ENCODE assay signal across 10 mouse cellular contexts in the genomic region with DNA sequence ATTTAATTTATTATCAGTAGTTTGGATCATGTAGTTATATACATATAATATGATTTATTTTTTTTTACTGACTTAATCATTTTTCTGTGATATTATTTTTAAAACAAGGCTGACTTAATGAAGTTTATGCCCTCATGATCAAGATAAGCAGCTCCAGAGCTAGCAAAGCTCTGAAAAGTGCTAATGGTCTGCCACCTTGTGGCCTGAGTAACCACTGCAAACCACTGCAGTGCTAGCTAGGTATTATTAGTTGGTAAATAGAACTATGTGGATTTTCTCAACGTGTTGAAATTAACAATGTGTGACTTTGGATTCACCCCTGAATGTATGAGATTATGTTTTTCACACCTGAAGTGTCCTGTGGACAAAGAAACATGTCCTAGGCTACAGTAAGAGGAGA. TPM values are rescaled to one million over a fixed set of nuclear protein-coding genes. Genes with fewer than 3 reads are reported as not detected.
DNase-seq lines count a peak whose midpoint lies in the region; ATAC-seq and TF ChIP-seq lines count a peak whose summit lies in the region.
"Had no signal": no experiment of that assay in that cellular context is flagged by ENCODE, and none has a peak within 500 bp of the region (broad histone marks: within the 10 kb centered on the region; RNA-seq: fewer than 3 reads in every experiment).

No protein-coding gene starts in this region.

- TF ChIP-seq CTCF in heart, postnatal 0 days (IDR thresholded peaks at IDR 0.05; ENCODE audit: low read depth): peak; percentile 71
- peak; percentile 78 for TF ChIP-seq CTCF in lung, embryonic 14.5 days (IDR thresholded peaks at IDR 0.05; ENCODE audit: low read depth)

- H3K27ac ChIP-seq in heart, postnatal 0 days (ENCODE audit: low read depth): no peak overlapping the region
- no peak overlapping the region for H3K27ac ChIP-seq in heart, embryonic 12.5 days (ENCODE audit: poor library complexity, severe bottlenecking)
- H3K27ac ChIP-seq in lung, embryonic 14.5 days (ENCODE audit: low read depth): no peak overlapping the region
- H3K27ac ChIP-seq: stomach, embryonic 15.5 days had no signal

- no peak overlapping the region for H3K4me3 ChIP-seq in heart, postnatal 0 days (ENCODE audit: low read depth, low read length)
- H3K4me3 ChIP-seq in heart, embryonic 12.5 days: no peak overlapping the region
- H3K4me3 ChIP-seq in lung, embryonic 14.5 days (ENCODE audit: low read depth, low read length): no peak overlapping the region
- H3K4me3 ChIP-seq: stomach, embryonic 15.5 days had no signal

- no peak for TF ChIP-seq EP300 in heart, postnatal 0 days (IDR thresholded peaks at IDR 0.05; ENCODE audit: low read depth)

- WGBS in heart, postnatal 0 days: 2% methylated on average over 1 of the region's 1 CpGs
- WGBS in heart, embryonic 12.5 days: 8% methylated on average over 1 of the region's 1 CpGs
- whole genome bisulfite sequencing in lung, embryonic 14.5 days: 0% methylated on average over 1 of the region's 1 CpGs

- H3K9ac ChIP-seq in heart, postnatal 0 days (replicated peaks; ENCODE audit: low read depth, low read length): no peak overlapping the region
- H3K9ac ChIP-seq in heart, embryonic 12.5 days: no peak overlapping the region
- no peak overlapping the region for H3K9ac ChIP-seq in lung, embryonic 14.5 days
- H3K9ac ChIP-seq: stomach, embryonic 15.5 days had no signal

- ATAC-seq in heart, postnatal 0 days (ENCODE audit: insufficient read depth, low read depth): no peak
- ATAC-seq in heart, embryonic 12.5 days (ENCODE audit: insufficient number of reproducible peaks, low FRiP score): no peak
- no peak for ATAC-seq in lung, embryonic 14.5 days (ENCODE audit: insufficient read depth)

- no peaks in the 10 kb centered on the region for H3K4me1 ChIP-seq in heart, postnatal 0 days (ENCODE audit: control insufficient read depth, insufficient read depth)
- no peaks in the 10 kb centered on the region for H3K4me1 ChIP-seq in heart, embryonic 12.5 days (replicated peaks)
- no peaks in the 10 kb centered on the region for H3K4me1 ChIP-seq in lung, embryonic 14.5 days (ENCODE audit: insufficient read depth)
- H3K4me1 ChIP-seq: stomach, embryonic 15.5 days had no signal

- H3K36me3 ChIP-seq in heart, postnatal 0 days (replicated peaks; ENCODE audit: control insufficient read depth, insufficient read depth, low read length): no peaks in the 10 kb centered on the region
- no peaks in the 10 kb centered on the region for H3K36me3 ChIP-seq in heart, embryonic 12.5 days
- H3K36me3 ChIP-seq in lung, embryonic 14.5 days (ENCODE audit: insufficient read depth): no peaks in the 10 kb centered on the region
- H3K36me3 ChIP-seq: stomach, embryonic 15.5 days had no signal

- H3K27me3 ChIP-seq in heart, postnatal 0 days (ENCODE audit: control insufficient read depth, insufficient read depth, low read length): no peaks in the 10 kb centered on the region
- H3K27me3 ChIP-seq in heart, embryonic 12.5 days (replicated peaks): no peaks in the 10 kb centered on the region
- no peaks in the 10 kb centered on the region for H3K27me3 ChIP-seq in lung, embryonic 14.5 days (ENCODE audit: insufficient read depth, low read length)
- H3K27me3 ChIP-seq: stomach, embryonic 15.5 days had no signal

- no peak for DNase-seq in heart, postnatal 0 days (ENCODE audit: low spot score)
- DNase-seq in adrenal gland, postnatal 14 days: peak; percentile 56
- peak; percentile 35 to 49 for DNase-seq in frontal cortex, postnatal 36 days (ENCODE audit: low spot score in 2 of 2)
- peak; percentile 62 to 72 for DNase-seq in kidney, postnatal 25 days
- peak; percentile 88 for DNase-seq in lung, embryonic 14.5 days
- peak; percentile 70 to 74 for DNase-seq in right cerebral cortex, adult 2 months (ENCODE audit: low spot score in 2 of 2)
- DNase-seq in spleen, postnatal 10 days (ENCODE audit: low spot score in 2 of 2): no peak

- H3K4me2 ChIP-seq in heart, postnatal 0 days (ENCODE audit: low read depth, low read length): no peak overlapping the region
- H3K4me2 ChIP-seq in heart, embryonic 12.5 days: no peak overlapping the region
- no peak overlapping the region for H3K4me2 ChIP-seq in lung, embryonic 14.5 days
- H3K4me2 ChIP-seq: stomach, embryonic 15.5 days had no signal

- no peaks in the 10 kb centered on the region for H3K9me3 ChIP-seq in heart, postnatal 0 days (replicated peaks; ENCODE audit: control insufficient read depth, low read length)
- no peaks in the 10 kb centered on the region for H3K9me3 ChIP-seq in heart, embryonic 12.5 days (replicated peaks)
- H3K9me3 ChIP-seq in lung, embryonic 14.5 days (ENCODE audit: low read depth, low read length): no peaks in the 10 kb centered on the region
- H3K9me3 ChIP-seq: stomach, embryonic 15.5 days had no signal

RNA-seq across cellular contexts. Expression of a gene that starts 15.0 kb away (rescaled TPM):
- total RNA-seq in heart, postnatal 0 days (2014; rRNA removed; ENCODE audit: low replicate concordance): not detected in 2 replicates
- not detected in 2 replicates for polyA plus RNA-seq in heart, postnatal 0 days (2015; fragmentation: Nextera tagmentation; extraction: Ambion mirVana)
- polyA plus RNA-seq in heart, embryonic 12.5 days (2016; fragmentation: Nextera tagmentation; extraction: Ambion mirVana): not detected in 2 replicates
- not detected in 2 replicates for total RNA-seq in adrenal gland, postnatal 14 days (2021)
- not detected in 2 replicates for polyA plus RNA-seq in lung, embryonic 14.5 days (2014; fragmentation: Nextera tagmentation; extraction: Ambion mirVana)
- polyA plus RNA-seq: large intestine, adult 2 months; stomach, embryonic 15.5 days had no signal

Comparison
In these comparisons a context has a peak if more than half of its experiments do, and no peak if none do; other contexts are left out.
1. DNase-seq: peak in adrenal gland, postnatal 14 days (single experiment), frontal cortex, postnatal 36 days (2 of 2), kidney, postnatal 25 days (2 of 2), lung, embryonic 14.5 days (single experiment) and right cerebral cortex, adult 2 months (2 of 2); none in heart, postnatal 0 days (single experiment) and spleen, postnatal 10 days (0 of 2).